Mouse (Mus musculus) bone marrow macrophage, adult 2 months (primary cell): ENCODE data around the gene Il21.

ENCODE experiments used
- CTCF ChIP-seq: IDR thresholded peaks from 2 replicates; pipeline ENCODE4 v1.5.1; 2012; ENCODE audit warnings: low read depth, mild to moderate bottlenecking, low read length, moderate library complexity
- POLR2A ChIP-seq: IDR thresholded peaks from 2 replicates; pipeline ENCODE4 v1.6.1; 2012; ENCODE audit warnings: mild to moderate bottlenecking, low read depth, low read length, borderline replicate concordance

DNA sequence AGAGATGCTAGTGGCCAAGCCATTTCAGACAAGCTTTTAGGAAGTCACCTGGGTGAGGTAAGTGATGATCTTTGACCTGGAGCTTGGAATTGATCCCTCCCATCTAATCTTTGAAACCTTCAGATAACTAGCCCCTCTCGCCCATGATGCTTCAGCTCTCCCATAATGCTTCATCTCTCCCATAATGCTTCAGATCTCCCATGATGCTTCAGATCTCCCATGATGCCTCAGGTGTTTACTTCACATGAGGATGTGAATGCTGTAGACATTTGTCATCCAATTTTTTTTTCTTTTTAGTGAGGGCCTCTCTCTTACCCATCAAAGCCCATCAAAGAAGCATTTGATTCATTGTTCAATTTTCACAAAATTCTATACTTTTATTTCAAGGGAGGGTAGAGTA lies 46.9 kb downstream of the Il21 start:
- TF ChIP-seq POLR2A, result no peak
- no peak for TF ChIP-seq CTCF
